Mouse (Mus musculus) stomach, postnatal 0 days (tissue): ENCODE data around the gene Rangap1. TPM values are rescaled to one million over a fixed set of nuclear protein-coding genes. Genes with fewer than 3 reads are reported as not detected.
A peak's percentile ranks its signal among the peaks of the same experiment; 100 is the strongest.

Source experiments
- ATAC-seq: fragments of 200-750 bp; cut with Nextera tagmentation; 2 replicates; pipeline ENCODE4 v1.8.0; 2017; ENCODE audit not compliant: low FRiP score, low TSS enrichment
- DNase-seq: peaks from one replicate; pipeline ENCODE4 v3.0.0-alpha.2; 2016; ENCODE audit warnings: low spot score
- H3K27ac ChIP-seq: fragments of 300-500 bp; sonication (generic); replicated peaks from 2 replicates; pipeline ENCODE4 v1.5.1; 2014; ENCODE audit warnings: mild to moderate bottlenecking, control low read depth
- H3K27me3 ChIP-seq: fragments of 300-500 bp; sonication (generic); 2 replicates; pipeline ENCODE4 v1.6.1; 2014; ENCODE audit warnings: low read length; ENCODE audit not compliant: control insufficient read depth, insufficient read depth
- H3K36me3 ChIP-seq: fragments of 300-500 bp; sonication (generic); 2 replicates; pipeline ENCODE4 v1.6.1; 2014; ENCODE audit warnings: low read length, mixed read lengths; ENCODE audit not compliant: control insufficient read depth, insufficient read depth
- H3K4me1 ChIP-seq: fragments of 300-500 bp; sonication (generic); replicated peaks from 2 replicates; pipeline ENCODE4 v1.6.1; 2014; ENCODE audit warnings: antibody characterized with exemption; ENCODE audit not compliant: control insufficient read depth, insufficient read depth
- H3K4me2 ChIP-seq: fragments of 300-500 bp; sonication (generic); replicated peaks from 2 replicates; pipeline ENCODE4 v1.6.1; 2014; ENCODE audit warnings: low read depth, mild to moderate bottlenecking, control low read depth, moderate library complexity
- H3K4me3 ChIP-seq: fragments of 300-500 bp; sonication (generic); 2 replicates; pipeline ENCODE4 v1.5.1; 2014; ENCODE audit warnings: low read depth, low read length, control low read depth
- H3K9ac ChIP-seq: fragments of 300-500 bp; sonication (generic); 2 replicates; pipeline ENCODE4 v1.6.1; 2014; ENCODE audit warnings: mild to moderate bottlenecking, low read length, control low read depth, mixed read lengths
- H3K9me3 ChIP-seq: fragments of 300-500 bp; sonication (generic); 2 replicates; pipeline ENCODE4 v1.6.1; 2016; ENCODE audit warnings: low read length; ENCODE audit not compliant: control insufficient read depth
- CTCF ChIP-seq: IDR thresholded peaks from 2 replicates; pipeline ENCODE4 v1.5.1; 2016; ENCODE audit warnings: antibody characterized with exemption, low read depth, mild to moderate bottlenecking, moderate library complexity
- EP300 ChIP-seq: optimal IDR thresholded peaks from 2 replicates; pipeline ENCODE3; 2016; ENCODE audit warnings: antibody characterized with exemption
- WGBS: fragments of 180-500 bp; shearing (Covaris S2); extraction: QIAGEN DNeasy Blood & Tissue Kit; methylation state at CpG from one replicate; pipeline ENCODE4 v1.1.7; 2014; 5-methylcytosine and 5-hydroxymethylcytosine counted together
- polyA plus RNA-seq: library from polyadenylated mRNA; unstranded; fragments of >200 nt; fragmentation: Nextera tagmentation; extraction: Ambion mirVana; gene quantifications from 2 replicates; pipeline ENCODE4 v1.2.1, GENCODE M21; 2015

The Rangap1 gene
- polyA plus RNA-seq, 1 experiment from 2014 or later = 40.2 TPM

GRCm38 (mm10) chr15:81693366-81693966, 51.9 kb downstream of the Rangap1 start:
- no peak for DNase-seq
- H3K27ac ChIP-seq = no peak overlapping the region
- no peak for TF ChIP-seq EP300
- no peak for TF ChIP-seq CTCF
- H3K4me1 ChIP-seq = no peaks in the 10 kb centered on the region
- no peak for ATAC-seq
- H3K27me3 ChIP-seq = 0 out of 2 replicates have a peak, but pooled peaks cover 5% of the 10 kb centered on the region
- WGBS = 4% methylated on average over 41 of the region's 41 CpGs
- H3K36me3 ChIP-seq = no peaks in the 10 kb centered on the region
- peak overlapping the region; percentile 49 for H3K4me3 ChIP-seq
- peak overlapping the region; percentile 65 for H3K9ac ChIP-seq
- peak overlapping the region; percentile 98 for H3K4me2 ChIP-seq
- no peaks in the 10 kb centered on the region for H3K9me3 ChIP-seq

GRCm38 (mm10) chr15:81680301-81680805, 65.0 kb downstream of the Rangap1 start:
- WGBS = 83% methylated on average over 4 of the region's 4 CpGs
- no peak overlapping the region for H3K4me2 ChIP-seq
- peaks cover 8% of the 10 kb centered on the region; the same call in 1 of the 2 replicates for H3K36me3 ChIP-seq
- TF ChIP-seq CTCF (no peak), EP300 (no peak)
- no peak overlapping the region for H3K9ac ChIP-seq
- H3K27me3 ChIP-seq = no peaks in the 10 kb centered on the region
- no peaks in the 10 kb centered on the region for H3K9me3 ChIP-seq
- H3K4me3 ChIP-seq = no peak overlapping the region
- H3K27ac ChIP-seq = no peak overlapping the region
- ATAC-seq (no peak), DNase-seq (no peak)
- H3K4me1 ChIP-seq = no peaks in the 10 kb centered on the region

GRCm38 (mm10) chr15:81676637-81677036, 68.7 kb downstream of the Rangap1 start:
- no peak for ATAC-seq
- Histone ChIP-seq H3K9me3 (no peaks in the 10 kb centered on the region), H3K36me3 (no peaks in the 10 kb centered on the region; the same call in 1 of the 2 replicates), H3K9ac (no peak overlapping the region), H3K4me2 (no peak overlapping the region), H3K27me3 (no peaks in the 10 kb centered on the region), H3K27ac (no peak overlapping the region), H3K4me3 (no peak overlapping the region), H3K4me1 (no peaks in the 10 kb centered on the region)
- no peak for TF ChIP-seq CTCF
- TF ChIP-seq EP300 = no peak
- no peak for DNase-seq
- 62% methylated on average over 3 of the region's 3 CpGs for WGBS

- Histone ChIP-seq H3K36me3 (peaks cover 10% of the 10 kb centered on the region), H3K9ac (no peak overlapping the region), H3K4me3 (no peak overlapping the region), H3K27me3 (no peaks in the 10 kb centered on the region), H3K27ac (no peak overlapping the region), H3K4me1 (no peaks in the 10 kb centered on the region), H3K9me3 (no peaks in the 10 kb centered on the region), H3K4me2 (no peak overlapping the region)
- DNase-seq (peak; percentile 62), ATAC-seq (peak; percentile 76)
- TF ChIP-seq EP300 = no peak
- TF ChIP-seq CTCF = peak; percentile 76
- WGBS = 84% methylated on average over 4 of the region's 4 CpGs
Observed at GRCm38 (mm10) chr15:81670231-81670640, 75.1 kb downstream of the Rangap1 start.

GRCm38 (mm10) chr15:81666957-81667356, 78.4 kb downstream of the Rangap1 start:
- Histone ChIP-seq H3K27me3 (no peaks in the 10 kb centered on the region), H3K36me3 (peaks cover 10% of the 10 kb centered on the region), H3K9ac (no peak overlapping the region), H3K4me2 (no peak overlapping the region), H3K27ac (no peak overlapping the region), H3K4me1 (peaks cover 4% of the 10 kb centered on the region; the same call in 1 of the 2 replicates), H3K9me3 (no peaks in the 10 kb centered on the region), H3K4me3 (no peak overlapping the region)
- 88% methylated on average over 10 of the region's 10 CpGs for WGBS
- DNase-seq (no peak), ATAC-seq (no peak)
- TF ChIP-seq EP300 = no peak
- peak; percentile 41 for TF ChIP-seq CTCF
